Mouse (Mus musculus) testis, adult 2 months (tissue): ENCODE results near the gene 2210016L21Rik.

Experiments used
- CTCF ChIP-seq: fragments of 200-500 bp; IDR thresholded peaks from 2 replicates; pipeline ENCODE4 v1.5.1; 2012; ENCODE audit warnings: low read depth, mild to moderate bottlenecking, inconsistent platforms, low read length, moderate library complexity; ENCODE audit not compliant: control insufficient read depth, insufficient read depth, insufficient replicate concordance
- POLR2A ChIP-seq: fragments of 200-500 bp; IDR thresholded peaks from 2 replicates; pipeline ENCODE4 v1.6.1; 2012; ENCODE audit warnings: low read depth, mild to moderate bottlenecking, inconsistent platforms, low read length, moderate library complexity; ENCODE audit not compliant: control insufficient read depth

DNA sequence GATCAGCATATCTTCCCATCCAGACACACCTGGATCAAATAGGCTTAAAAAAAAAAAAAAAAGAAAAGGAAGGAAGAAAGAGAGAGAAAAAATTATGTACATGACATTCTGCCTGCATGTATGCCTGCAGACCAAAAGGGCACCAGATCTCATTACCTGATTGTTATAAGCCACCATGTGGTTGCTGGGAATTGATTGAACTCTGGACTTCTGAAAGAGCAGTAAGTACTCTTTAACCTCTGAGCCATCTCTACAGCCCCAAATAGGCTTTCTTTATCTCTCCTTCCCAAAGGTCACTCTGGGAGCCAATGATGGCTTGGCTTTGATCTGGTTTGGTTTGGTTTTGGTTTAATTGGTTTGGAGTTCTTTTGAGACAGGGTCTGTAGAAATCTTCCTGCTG lies 43.1 kb downstream of the 2210016L21Rik start:
- TF ChIP-seq CTCF = no peak
- TF ChIP-seq POLR2A = no peak
